Mouse (Mus musculus) olfactory bulb, adult 2 months (tissue): ENCODE data around the gene Stub1.

Experiments
- CTCF ChIP-seq: fragments of 200-500 bp; IDR thresholded peaks from 2 replicates; pipeline ENCODE4 v1.5.1; 2012; ENCODE audit warnings: low read depth, mild to moderate bottlenecking, low read length, moderate library complexity; ENCODE audit not compliant: insufficient read depth
- POLR2A ChIP-seq: fragments of 200-500 bp; IDR thresholded peaks from 2 replicates; pipeline ENCODE4 v1.6.1; 2012; ENCODE audit warnings: mild to moderate bottlenecking, low read depth, low read length, moderate library complexity; ENCODE audit not compliant: insufficient read depth

- no peak for TF ChIP-seq CTCF
- TF ChIP-seq POLR2A = no peak
Observed at GRCm38 (mm10) chr17:25795609-25796092, 37.6 kb downstream of the Stub1 start, which contains the start of gene AC134908.4.
